Mouse (Mus musculus) forebrain, embryonic 10.5 days (tissue): Measurements from ENCODE around the gene Trim3. TPM values are rescaled to one million over a fixed set of nuclear protein-coding genes. Genes with fewer than 3 reads are reported as not detected.

ENCODE experiments used
- DNase-seq: peaks from one replicate; pipeline ENCODE4 v3.0.0-alpha.2; 2017; ENCODE audit warnings: low spot score; ENCODE audit errors: extremely low spot score
- H3K27ac ChIP-seq: fragments of 300-500 bp; sonication (generic); 2 replicates; pipeline ENCODE4 v1.5.1; 2016; ENCODE audit warnings: mild to moderate bottlenecking
- H3K27me3 ChIP-seq: fragments of 300-500 bp; sonication (generic); 2 replicates; pipeline ENCODE4 v1.6.1; 2016; ENCODE audit warnings: mild to moderate bottlenecking; ENCODE audit not compliant: poor library complexity, severe bottlenecking
- H3K36me3 ChIP-seq: fragments of 300-500 bp; sonication (generic); replicated peaks from 2 replicates; pipeline ENCODE4 v1.6.1; 2016; ENCODE audit warnings: mild to moderate bottlenecking, moderate library complexity
- H3K4me1 ChIP-seq: fragments of 300-500 bp; sonication (generic); 2 replicates; pipeline ENCODE4 v1.6.1; 2016
- H3K4me3 ChIP-seq: fragments of 300-500 bp; sonication (generic); 2 replicates; pipeline ENCODE4 v1.5.1; 2016; ENCODE audit warnings: mild to moderate bottlenecking, moderate library complexity
- H3K9me3 ChIP-seq: fragments of 300-500 bp; sonication (generic); 2 replicates; pipeline ENCODE4 v1.6.1; 2016; ENCODE audit warnings: mild to moderate bottlenecking, moderate library complexity
- WGBS: fragments of 180-500 bp; shearing (Covaris S2); methylation state at CpG from one replicate; pipeline ENCODE4 v1.1.7; 2016; 5-methylcytosine and 5-hydroxymethylcytosine counted together
- polyA plus RNA-seq: library from polyadenylated mRNA; unstranded; fragments of >200 nt; fragmentation: Nextera tagmentation; extraction: Ambion mirVana; gene quantifications from 2 replicates; pipeline ENCODE4 v1.2.1, GENCODE M21; 2016

Trim3 gene
- polyA plus RNA-seq, 1 experiment from 2014 or later: 27.8 TPM

DNA sequence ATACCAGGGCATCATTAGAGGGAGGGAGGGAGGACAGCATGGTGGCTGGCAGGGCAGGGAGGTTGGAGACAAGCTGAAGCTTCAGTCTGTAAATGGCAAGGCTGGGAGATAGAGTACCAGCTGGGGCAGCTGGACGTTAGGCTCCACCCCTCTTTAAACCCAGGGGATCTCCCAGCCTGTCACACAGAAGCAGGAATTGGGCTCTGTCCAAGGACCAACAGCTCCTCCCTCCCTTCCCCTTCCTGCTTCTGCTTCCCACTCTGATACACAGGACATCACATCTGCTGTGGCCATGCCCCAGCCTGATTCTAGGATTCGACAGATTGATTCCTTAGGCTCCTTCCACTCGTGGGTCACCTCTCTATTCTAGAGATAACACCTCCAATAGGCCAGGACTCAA lies 4.7 kb downstream of the Trim3 start:
- DNase-seq: no peak
- no peak overlapping the region for H3K27ac ChIP-seq
- H3K4me1 ChIP-seq: peaks cover 34% of the 10 kb centered on the region
- WGBS: 39% methylated on average over 3 of the region's 3 CpGs
- no peak overlapping the region for H3K4me3 ChIP-seq
- no peaks in the 10 kb centered on the region for H3K9me3 ChIP-seq
- H3K36me3 ChIP-seq: peaks cover 16% of the 10 kb centered on the region
- peaks cover 34% of the 10 kb centered on the region for H3K27me3 ChIP-seq

DNA sequence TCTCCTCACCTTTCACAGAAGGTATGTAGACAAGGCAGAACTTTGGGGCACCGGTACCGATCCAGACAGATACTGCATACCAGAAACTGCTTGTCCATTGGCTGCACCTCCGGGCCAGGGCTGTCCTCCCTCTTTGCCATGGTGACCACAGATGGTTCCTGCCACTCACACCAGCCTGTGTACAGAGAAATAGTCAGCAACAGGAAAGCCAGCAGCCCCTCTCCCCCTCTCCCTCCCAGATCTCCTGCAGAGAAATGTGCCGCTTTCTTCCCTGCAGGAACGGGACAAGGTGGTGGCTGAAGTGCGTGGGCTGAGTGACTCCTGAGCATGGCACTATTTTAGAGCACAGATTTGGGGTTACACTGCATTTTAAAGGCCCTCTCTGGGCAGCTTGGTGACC lies 8.0 kb downstream of the Trim3 start:
- H3K27ac ChIP-seq: no peak overlapping the region
- WGBS: 83% methylated on average over 6 of the region's 6 CpGs
- H3K4me1 ChIP-seq: peaks cover 18% of the 10 kb centered on the region
- H3K9me3 ChIP-seq: no peaks in the 10 kb centered on the region
- H3K4me3 ChIP-seq: no peak overlapping the region
- H3K27me3 ChIP-seq: peaks cover 18% of the 10 kb centered on the region
- H3K36me3 ChIP-seq: peaks cover 46% of the 10 kb centered on the region
- no peak for DNase-seq

DNA sequence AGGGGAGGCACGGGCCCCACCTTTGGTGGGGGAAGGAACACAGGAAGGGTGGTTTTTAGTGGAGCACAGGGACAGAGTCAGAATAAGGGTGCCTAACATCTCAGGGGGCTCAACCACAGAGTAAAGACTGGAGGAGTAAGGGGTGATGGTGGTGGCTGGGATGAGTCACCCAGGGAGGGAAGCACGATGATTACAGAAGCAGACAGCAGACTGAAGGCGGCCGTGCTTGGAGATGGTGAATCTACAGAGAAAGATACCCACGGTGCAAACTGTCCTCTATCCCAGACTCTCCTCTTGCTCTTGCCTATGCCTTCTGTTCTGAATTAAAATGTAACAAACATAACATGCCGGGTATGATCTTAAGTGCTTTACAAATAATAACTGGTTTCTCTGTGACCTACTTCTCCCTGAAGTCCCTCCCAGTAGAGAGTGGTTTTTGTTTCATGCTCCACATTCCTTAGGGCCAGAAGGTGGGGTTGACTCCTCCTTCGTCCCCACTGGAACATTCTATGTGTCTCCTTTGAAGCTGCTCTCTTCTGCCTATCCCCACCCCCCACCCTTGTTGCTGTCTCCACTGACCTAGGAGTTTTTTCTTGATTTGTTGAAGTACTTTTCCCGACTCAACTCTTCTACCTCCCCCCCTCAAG lies 11.6 kb downstream of the Trim3 start:
- H3K27ac ChIP-seq: no peak overlapping the region
- no peaks in the 10 kb centered on the region for H3K27me3 ChIP-seq
- no peak overlapping the region for H3K4me3 ChIP-seq
- WGBS: 86% methylated on average over 8 of the region's 8 CpGs
- peaks cover 81% of the 10 kb centered on the region for H3K36me3 ChIP-seq
- DNase-seq: no peak
- H3K9me3 ChIP-seq: no peaks in the 10 kb centered on the region
- H3K4me1 ChIP-seq: 0 out of 2 replicates have a peak, but pooled peaks cover 6% of the 10 kb centered on the region

DNA sequence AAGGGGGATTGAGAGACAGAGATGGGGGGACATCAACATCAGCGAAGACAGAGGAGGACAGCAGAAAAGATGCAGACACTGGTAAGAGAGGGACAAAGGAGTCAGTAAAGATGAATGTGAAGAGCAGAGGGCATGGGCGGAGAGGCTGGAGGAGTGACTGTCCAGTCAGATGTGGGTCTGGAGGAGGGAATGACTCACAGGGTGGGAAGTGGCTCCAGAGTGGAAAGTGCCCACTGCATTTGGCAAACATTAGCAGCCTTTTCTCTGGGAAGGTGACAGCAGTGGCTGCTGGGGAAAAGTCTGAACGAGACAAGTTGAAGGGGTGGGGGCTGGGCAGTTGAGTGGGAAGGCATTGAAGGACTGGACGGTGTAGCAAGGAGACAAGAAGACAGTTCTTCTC lies 12.3 kb downstream of the Trim3 start:
- Histone ChIP-seq H3K4me3 (no peak overlapping the region), H3K36me3 (peaks cover 88% of the 10 kb centered on the region), H3K9me3 (no peaks in the 10 kb centered on the region), H3K27me3 (no peaks in the 10 kb centered on the region), H3K4me1 (0 out of 2 replicates have a peak, but pooled peaks cover 6% of the 10 kb centered on the region), H3K27ac (no peak overlapping the region)
- no peak for DNase-seq
- WGBS: 86% methylated on average over 4 of the region's 4 CpGs

DNA sequence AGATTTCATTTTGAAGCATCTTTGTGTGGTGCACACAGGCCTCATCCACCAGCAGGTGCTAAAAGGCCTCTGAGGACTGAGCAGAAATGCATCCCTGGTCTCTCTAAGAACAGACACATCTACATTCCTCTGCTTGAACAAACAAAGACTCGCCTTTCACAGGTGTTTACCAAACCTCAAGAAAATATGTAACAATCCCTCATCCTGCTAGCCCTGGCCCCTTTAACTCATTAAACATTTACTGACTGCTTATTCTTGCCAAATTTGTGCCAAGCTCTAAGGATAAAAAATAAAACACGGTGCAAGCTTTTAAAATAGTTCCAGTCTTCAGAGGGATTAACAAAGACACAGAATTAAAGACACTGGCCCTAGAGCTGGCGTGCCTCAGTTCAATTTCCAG lies 13.7 kb downstream of the Trim3 start:
- Histone ChIP-seq H3K4me3 (no peak overlapping the region), H3K27me3 (no peaks in the 10 kb centered on the region), H3K9me3 (no peaks in the 10 kb centered on the region), H3K36me3 (peaks cover 96% of the 10 kb centered on the region), H3K27ac (no peak overlapping the region), H3K4me1 (0 out of 2 replicates have a peak, but pooled peaks cover 6% of the 10 kb centered on the region)
- no peak for DNase-seq
- 80% methylated on average over 3 of the region's 3 CpGs for WGBS

DNA sequence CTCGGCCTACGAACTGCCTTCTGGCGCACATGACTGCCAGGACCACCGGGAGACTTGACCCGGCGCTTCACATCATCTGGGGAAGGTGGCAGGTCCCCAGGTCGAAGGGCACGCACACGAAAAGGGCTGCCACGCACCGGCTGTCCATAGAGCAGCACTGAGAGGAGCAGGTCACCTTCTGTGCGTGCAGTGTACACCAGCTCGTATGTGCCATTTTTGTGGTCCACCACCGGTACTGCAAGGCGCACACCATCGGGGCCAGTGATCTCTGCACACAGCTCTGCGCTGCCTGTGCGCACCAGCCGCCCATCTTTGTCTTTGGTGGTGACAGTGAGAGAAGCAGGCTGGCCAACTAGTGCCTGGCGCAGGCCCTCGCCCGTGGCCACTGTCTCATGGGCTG lies 15.6 kb downstream of the Trim3 start:
- 96% methylated on average over 22 of the region's 22 CpGs for WGBS
- DNase-seq: no peak
- H3K27ac ChIP-seq: no peak overlapping the region

DNA sequence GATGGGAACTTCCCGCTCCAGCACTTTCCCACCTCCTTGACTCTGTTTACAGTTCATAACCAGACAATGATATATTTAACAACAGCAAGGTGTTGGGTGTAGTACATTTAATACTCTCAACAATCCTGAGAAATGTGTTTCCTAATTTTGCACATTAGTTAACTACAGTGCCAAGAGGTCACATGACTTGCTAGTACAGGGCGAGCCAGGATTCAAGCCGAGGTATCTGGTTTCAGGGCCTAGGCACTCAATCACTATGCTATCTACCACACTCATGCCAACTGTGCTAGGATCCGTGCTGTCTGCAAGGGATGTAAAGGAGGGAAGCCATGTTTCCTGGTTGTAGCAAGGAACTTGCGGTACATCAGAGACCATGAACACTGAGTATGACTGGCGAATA lies 16.8 kb downstream of the Trim3 start:
- WGBS: 92% methylated on average over 6 of the region's 6 CpGs
- no peaks in the 10 kb centered on the region for H3K27me3 ChIP-seq
- H3K4me1 ChIP-seq: 0 out of 2 replicates have a peak, but pooled peaks cover 6% of the 10 kb centered on the region
- no peak overlapping the region for H3K27ac ChIP-seq
- H3K4me3 ChIP-seq: no peak overlapping the region
- no peaks in the 10 kb centered on the region for H3K9me3 ChIP-seq
- DNase-seq: no peak
- H3K36me3 ChIP-seq: peaks cover 97% of the 10 kb centered on the region

More for the DNA sequence above, 15.6 kb downstream of the Trim3 start:
- H3K4me3 ChIP-seq: no peak overlapping the region
- H3K9me3 ChIP-seq: no peaks in the 10 kb centered on the region
- H3K27me3 ChIP-seq: no peaks in the 10 kb centered on the region
- peaks cover 96% of the 10 kb centered on the region for H3K36me3 ChIP-seq
- 0 out of 2 replicates have a peak, but pooled peaks cover 6% of the 10 kb centered on the region for H3K4me1 ChIP-seq

DNA sequence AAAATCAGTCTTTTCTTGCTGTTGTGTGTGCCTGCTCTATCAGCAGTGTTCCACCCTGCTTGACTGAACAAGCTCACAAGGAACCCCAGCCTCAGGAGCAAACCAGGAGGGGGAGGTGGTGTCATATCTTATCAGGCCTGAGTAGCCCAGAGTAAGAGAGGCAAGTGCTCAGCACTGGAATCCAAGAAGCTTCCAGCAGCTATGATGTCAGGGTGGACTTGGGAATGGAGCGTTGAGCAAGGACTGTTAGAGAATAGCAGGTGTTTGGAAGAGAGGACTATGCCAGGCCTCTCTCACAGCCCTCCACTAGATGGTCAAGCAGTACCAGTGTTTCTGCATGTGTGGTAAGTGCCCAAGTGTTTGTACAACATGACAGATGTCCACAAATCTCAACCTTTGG lies 17.7 kb downstream of the Trim3 start:
- H3K36me3 ChIP-seq: peaks cover 98% of the 10 kb centered on the region
- no peak overlapping the region for H3K4me3 ChIP-seq
- H3K27ac ChIP-seq: no peak overlapping the region
- no peaks in the 10 kb centered on the region for H3K27me3 ChIP-seq
- no peaks in the 10 kb centered on the region for H3K9me3 ChIP-seq
- DNase-seq: no peak
- H3K4me1 ChIP-seq: 0 out of 2 replicates have a peak, but pooled peaks cover 6% of the 10 kb centered on the region
- WGBS: 92% methylated on average over 1 of the region's 1 CpGs

DNA sequence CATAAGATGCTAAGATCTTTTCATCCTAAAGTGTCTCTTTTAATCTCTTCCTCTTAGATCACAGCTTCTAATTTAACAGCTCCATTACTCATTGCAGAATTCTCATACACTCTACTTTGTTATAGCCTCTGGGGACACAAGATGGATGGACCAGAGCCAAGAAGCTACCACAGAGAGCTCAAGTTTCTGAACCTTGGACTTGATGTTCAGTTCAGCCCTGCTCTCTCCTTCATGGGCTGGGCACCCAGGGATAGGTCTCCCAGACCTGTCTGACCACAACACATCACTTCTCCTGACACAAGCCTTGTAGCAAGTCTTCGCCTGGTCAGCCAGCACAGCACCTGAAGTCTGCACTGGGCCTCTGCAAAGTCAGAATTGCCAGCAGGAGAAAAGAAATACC lies 19.0 kb downstream of the Trim3 start:
- peaks cover 100% of the 10 kb centered on the region for H3K36me3 ChIP-seq
- H3K9me3 ChIP-seq: no peaks in the 10 kb centered on the region
- H3K27ac ChIP-seq: no peak overlapping the region
- no peaks in the 10 kb centered on the region for H3K27me3 ChIP-seq
- H3K4me1 ChIP-seq: 0 out of 2 replicates have a peak, but pooled peaks cover 6% of the 10 kb centered on the region
- H3K4me3 ChIP-seq: no peak overlapping the region
- WGBS: 86% methylated on average over 1 of the region's 1 CpGs
- DNase-seq: no peak

DNA sequence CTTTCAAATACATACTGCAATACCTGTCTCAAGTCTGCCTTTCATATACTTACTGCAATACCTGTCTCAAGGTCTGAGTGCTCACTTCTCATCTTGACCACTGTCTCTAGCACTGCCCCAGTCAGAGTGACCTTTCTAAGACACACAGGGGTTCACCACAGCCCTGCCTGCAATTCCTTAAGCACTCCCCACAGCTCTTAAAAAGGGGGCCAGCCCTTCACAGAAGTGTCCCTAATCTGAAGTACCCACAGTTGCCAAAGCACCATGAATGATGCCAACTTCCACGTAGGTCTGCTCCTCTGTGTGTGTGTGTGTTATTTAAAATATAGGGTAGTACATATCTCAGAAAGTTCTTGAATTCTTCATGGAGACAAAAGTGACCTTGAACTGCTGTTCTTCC lies 21.6 kb downstream of the Trim3 start:
- H3K27me3 ChIP-seq: no peaks in the 10 kb centered on the region
- 94% methylated on average over 1 of the region's 1 CpGs for WGBS
- peaks cover 75% of the 10 kb centered on the region for H3K36me3 ChIP-seq

DNA sequence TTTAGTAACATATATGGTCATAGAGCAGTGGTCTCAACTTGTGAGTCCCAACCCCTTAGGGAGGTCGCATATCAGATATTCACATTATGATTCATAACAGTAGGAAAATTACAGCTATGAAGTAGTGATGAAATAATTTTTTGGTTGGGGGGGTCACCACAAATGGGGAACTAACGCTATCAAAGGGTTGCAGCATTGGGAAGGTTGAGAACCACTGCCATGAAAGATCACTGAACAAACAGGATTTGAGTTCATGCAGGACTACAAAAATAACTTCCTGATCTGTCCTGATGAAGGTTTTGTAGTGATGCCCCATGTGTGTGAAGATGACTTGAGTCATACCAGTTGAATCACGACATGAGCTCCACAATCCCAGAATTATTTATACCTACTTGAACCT lies 24.9 kb downstream of the Trim3 start:
- Histone ChIP-seq H3K36me3 (peaks cover 42% of the 10 kb centered on the region), H3K27ac (no peak overlapping the region), H3K4me3 (no peak overlapping the region), H3K27me3 (no peaks in the 10 kb centered on the region), H3K4me1 (no peaks in the 10 kb centered on the region), H3K9me3 (no peaks in the 10 kb centered on the region)
- 86% methylated on average over 3 of the region's 3 CpGs for WGBS
- no peak for DNase-seq

More for the DNA sequence above, 21.6 kb downstream of the Trim3 start:
- Histone ChIP-seq H3K9me3 (no peaks in the 10 kb centered on the region), H3K4me1 (no peaks in the 10 kb centered on the region), H3K27ac (no peak overlapping the region), H3K4me3 (no peak overlapping the region)
- DNase-seq: no peak

DNA sequence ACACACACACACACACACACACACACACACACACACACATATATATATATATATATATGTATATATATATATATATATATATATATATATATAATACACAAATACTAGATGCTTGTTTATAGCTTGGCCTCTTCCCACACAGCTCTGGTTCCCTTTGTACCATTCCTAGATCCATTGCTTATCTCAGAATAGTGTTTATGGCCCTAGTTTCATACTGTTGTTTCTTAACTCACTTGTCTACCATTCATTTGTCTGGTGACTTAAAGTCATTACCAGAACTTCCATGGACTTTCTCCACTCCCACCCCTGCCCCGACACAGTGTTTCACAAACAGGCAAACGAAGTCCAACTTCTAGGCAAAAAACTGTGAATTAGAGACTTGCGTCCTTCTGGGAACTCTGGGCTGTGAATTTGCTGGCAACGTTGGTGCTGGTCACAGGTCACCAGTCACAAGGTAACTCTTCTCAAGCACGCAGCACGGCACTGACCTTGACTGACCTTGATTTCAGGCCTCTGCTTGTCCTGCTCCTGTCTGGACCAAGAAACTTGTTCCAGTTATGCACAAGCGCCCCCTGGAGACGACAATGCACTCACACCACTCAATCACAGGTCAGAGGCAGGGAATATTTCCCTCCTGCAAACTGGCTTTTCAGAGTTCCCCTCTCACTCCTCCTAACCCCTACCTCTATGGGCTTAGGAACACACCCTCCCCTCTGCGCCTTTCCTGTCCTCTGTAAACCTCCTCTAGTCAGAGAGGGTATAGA lies 30.3 kb downstream of the Trim3 start:
- Histone ChIP-seq H3K4me3 (no peak overlapping the region), H3K27me3 (no peaks in the 10 kb centered on the region), H3K9me3 (no peaks in the 10 kb centered on the region), H3K4me1 (no peaks in the 10 kb centered on the region), H3K36me3 (no peaks in the 10 kb centered on the region), H3K27ac (no peak overlapping the region)
- peak; percentile 52 for DNase-seq
- WGBS: 39% methylated on average over 9 of the region's 9 CpGs

DNA sequence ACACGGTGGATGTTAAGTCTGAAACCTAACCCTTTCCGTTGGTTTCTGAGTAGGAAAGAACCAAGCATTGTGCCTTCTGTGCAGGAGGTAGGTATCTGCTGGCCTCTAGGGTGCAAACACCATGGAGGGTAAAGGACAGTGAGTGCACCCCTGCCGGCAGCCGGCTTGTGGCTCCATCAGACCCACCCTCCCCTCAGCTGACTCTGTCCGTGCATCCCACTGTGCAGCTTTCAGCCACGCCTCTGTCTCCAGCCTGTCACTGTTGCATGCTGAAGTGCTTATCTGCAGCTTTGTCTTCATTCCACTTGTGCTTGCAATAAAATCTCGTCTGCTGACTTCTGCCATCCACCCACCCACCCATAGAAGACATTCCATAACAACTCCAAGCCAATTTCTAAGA lies 43.3 kb downstream of the Trim3 start:
- 19% methylated on average over 7 of the region's 7 CpGs for WGBS
- Histone ChIP-seq H3K9me3 (no peaks in the 10 kb centered on the region), H3K4me1 (no peaks in the 10 kb centered on the region), H3K4me3 (no peak overlapping the region), H3K27me3 (no peaks in the 10 kb centered on the region), H3K36me3 (no peaks in the 10 kb centered on the region), H3K27ac (no peak overlapping the region)
- no peak for DNase-seq
